Mouse (Mus musculus): ENCODE measurements at regions not wholly inside any gene's neighbourhood (a gene's known extent, or its start where the extent isn't known, plus 50 kb on each side); places are given as distances from the start of the nearest gene placed in this dataset.

- in situ Hi-C loops (cut with MboI, MseI) = loop anchor here (25.0 kb wide), 1 partner anchor 1302 kb away; no protein-coding TSS in a partner anchor
Observed at GRCm38 (mm10) chr7:121589088-121589605, 117.9 kb downstream of the Usp31 start.

- in situ Hi-C loops (cut with MboI, MseI) = loop anchor here (25.0 kb wide), 1 partner anchor 1300 kb away; no protein-coding TSS in a partner anchor
Observed at GRCm38 (mm10) chr7:121587713-121588112, 119.3 kb downstream of the Usp31 start.

GRCm38 (mm10) chr7:121585721-121586120, 121.3 kb downstream of the Usp31 start:
- in situ Hi-C loops (cut with MboI, MseI) = loop anchor here (25.0 kb wide), 1 partner anchor 1298 kb away; no protein-coding TSS in a partner anchor

- in situ Hi-C loops (cut with MboI, MseI) = loop anchor here (25.0 kb wide), 1 partner anchor 1292 kb away; no protein-coding TSS in a partner anchor
Observed at GRCm38 (mm10) chr7:121579497-121579896, 127.6 kb downstream of the Usp31 start.

GRCm38 (mm10) chr7:121572681-121573335, 134.2 kb downstream of the Usp31 start:
- in situ Hi-C loops (cut with MboI, MseI) = no loop called here

- in situ Hi-C loops (cut with MboI, MseI) = no loop called here
Observed at GRCm38 (mm10) chr7:121571741-121572140, 135.3 kb downstream of the Usp31 start.

- in situ Hi-C loops (cut with MboI, MseI) = no loop called here
Observed at GRCm38 (mm10) chr7:121571292-121571691, 135.8 kb downstream of the Usp31 start.

- in situ Hi-C loops (cut with MboI, MseI) = no loop called here
Observed at GRCm38 (mm10) chr7:121569248-121569647, 137.8 kb downstream of the Usp31 start.

- in situ Hi-C loops (cut with MboI, MseI) = no loop called here
Observed at GRCm38 (mm10) chr7:121568064-121568463, 139.0 kb downstream of the Usp31 start.

GRCm38 (mm10) chr7:121563526-121563925, 143.5 kb downstream of the Usp31 start:
- in situ Hi-C loops (cut with MboI, MseI) = no loop called here

- in situ Hi-C loops (cut with MboI, MseI) = no loop called here
Observed at GRCm38 (mm10) chr7:121555420-121555819, 151.6 kb downstream of the Usp31 start.
